Mouse (Mus musculus) kidney, embryonic 14.5 days (tissue): ENCODE measurements around the gene Zfp719. TPM values are rescaled to one million over a fixed set of nuclear protein-coding genes. Genes with fewer than 3 reads are reported as not detected.

Source experiments
- ATAC-seq: fragments of 200-750 bp; cut with Nextera tagmentation; 2 replicates; pipeline ENCODE4 v1.8.0; 2017; ENCODE audit warnings: moderate number of reproducible peaks, mild to moderate bottlenecking, moderate TSS enrichment, moderate library complexity; ENCODE audit not compliant: low FRiP score, low TSS enrichment
- H3K27ac ChIP-seq: fragments of 300-500 bp; sonication (generic); 2 replicates; pipeline ENCODE4 v1.5.1; 2014; ENCODE audit warnings: low read depth, mild to moderate bottlenecking, low read length, moderate library complexity, mixed read lengths
- H3K27me3 ChIP-seq: fragments of 300-500 bp; sonication (generic); 2 replicates; pipeline ENCODE4 v1.6.1; 2014; ENCODE audit warnings: mild to moderate bottlenecking, low read length; ENCODE audit not compliant: control insufficient read depth, insufficient read depth
- H3K36me3 ChIP-seq: fragments of 300-500 bp; sonication (generic); 2 replicates; pipeline ENCODE4 v1.6.1; 2014; ENCODE audit warnings: low read length, mixed read lengths; ENCODE audit not compliant: control insufficient read depth, insufficient read depth
- H3K4me1 ChIP-seq: fragments of 300-500 bp; sonication (generic); 2 replicates; pipeline ENCODE4 v1.6.1; 2014; ENCODE audit warnings: low read length, mixed read lengths; ENCODE audit not compliant: control insufficient read depth, insufficient read depth
- H3K4me2 ChIP-seq: fragments of 300-500 bp; sonication (generic); replicated peaks from 2 replicates; pipeline ENCODE4 v1.6.1; 2014; ENCODE audit warnings: low read depth, mild to moderate bottlenecking, low read length
- H3K4me3 ChIP-seq: fragments of 300-500 bp; sonication (generic); 2 replicates; pipeline ENCODE4 v1.5.1; 2014; ENCODE audit warnings: mild to moderate bottlenecking, low read length
- H3K9ac ChIP-seq: fragments of 300-500 bp; sonication (generic); 2 replicates; pipeline ENCODE4 v1.6.1; 2014; ENCODE audit warnings: low read depth, mild to moderate bottlenecking, low read length, moderate library complexity
- H3K9me3 ChIP-seq: fragments of 300-500 bp; sonication (generic); 2 replicates; pipeline ENCODE4 v1.6.1; 2016; ENCODE audit warnings: low read length; ENCODE audit not compliant: control insufficient read depth
- WGBS: fragments of 180-500 bp; shearing (Covaris S2); extraction: QIAGEN DNeasy Blood & Tissue Kit; methylation state at CpG from one replicate; pipeline ENCODE4 v1.1.7; 2014; 5-methylcytosine and 5-hydroxymethylcytosine counted together
- polyA plus RNA-seq: library from polyadenylated mRNA; unstranded; fragments of >200 nt; fragmentation: Nextera tagmentation; extraction: Ambion mirVana; gene quantifications from 2 replicates; pipeline ENCODE4 v1.2.1, GENCODE M21; 2014

Gene Zfp719
- polyA plus RNA-seq, 1 experiment from 2014 or later, result 14.1 TPM

DNA sequence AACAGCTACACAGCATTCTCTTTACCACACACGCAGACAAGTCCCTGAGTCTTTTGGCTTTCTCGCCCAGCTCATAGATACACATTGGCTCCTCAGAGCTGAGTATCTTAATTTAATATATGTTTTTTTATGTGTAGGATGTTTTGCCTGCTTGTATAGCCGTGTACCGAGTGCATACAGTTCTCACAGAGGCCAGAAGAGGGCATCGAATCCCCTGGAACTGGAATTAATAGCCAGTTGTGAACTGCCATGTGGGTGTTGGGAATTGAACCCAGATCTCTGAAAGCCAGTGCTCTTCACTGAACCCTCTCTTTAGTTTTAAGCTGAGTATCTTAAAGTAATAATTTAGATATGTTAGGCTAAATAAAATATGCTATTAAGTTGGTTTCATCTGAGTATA lies 5.4 kb downstream of the Zfp719 start:
- no peaks in the 10 kb centered on the region for H3K9me3 ChIP-seq
- H3K36me3 ChIP-seq, result peaks cover 58% of the 10 kb centered on the region
- H3K4me2 ChIP-seq, result no peak overlapping the region
- no peak for ATAC-seq
- no peaks in the 10 kb centered on the region for H3K27me3 ChIP-seq
- H3K27ac ChIP-seq, result no peak overlapping the region
- H3K4me3 ChIP-seq, result no peak overlapping the region
- WGBS, result 96% methylated on average over 5 of the region's 5 CpGs
- no peak overlapping the region for H3K9ac ChIP-seq
- peaks cover 6% of the 10 kb centered on the region for H3K4me1 ChIP-seq

DNA sequence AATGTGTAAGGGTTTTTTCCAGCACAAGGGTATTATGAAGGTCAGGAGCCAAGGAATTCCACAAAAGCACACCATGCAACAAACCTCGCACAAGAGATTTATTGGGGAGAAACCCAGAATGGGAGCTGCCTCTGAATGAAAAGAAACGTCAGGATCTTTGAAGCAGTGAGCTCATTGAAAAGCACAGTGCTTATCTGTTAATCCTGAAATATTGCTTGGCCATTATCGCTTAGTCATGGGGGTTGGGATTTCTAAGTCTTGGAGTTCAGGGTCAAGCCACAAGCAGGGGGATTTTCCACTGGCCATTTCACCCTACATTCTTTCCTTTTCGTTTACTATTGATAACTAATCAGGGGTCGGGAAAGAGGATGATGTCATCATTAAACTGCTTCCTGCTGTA lies 22.5 kb downstream of the Zfp719 start:
- Histone ChIP-seq H3K4me2 (no peak overlapping the region), H3K27me3 (no peaks in the 10 kb centered on the region), H3K9ac (no peak overlapping the region), H3K9me3 (no peaks in the 10 kb centered on the region), H3K4me1 (no peaks in the 10 kb centered on the region), H3K27ac (no peak overlapping the region), H3K4me3 (no peak overlapping the region), H3K36me3 (no peaks in the 10 kb centered on the region)
- ATAC-seq, result no peak
- 36% methylated on average over 5 of the region's 5 CpGs for WGBS

DNA sequence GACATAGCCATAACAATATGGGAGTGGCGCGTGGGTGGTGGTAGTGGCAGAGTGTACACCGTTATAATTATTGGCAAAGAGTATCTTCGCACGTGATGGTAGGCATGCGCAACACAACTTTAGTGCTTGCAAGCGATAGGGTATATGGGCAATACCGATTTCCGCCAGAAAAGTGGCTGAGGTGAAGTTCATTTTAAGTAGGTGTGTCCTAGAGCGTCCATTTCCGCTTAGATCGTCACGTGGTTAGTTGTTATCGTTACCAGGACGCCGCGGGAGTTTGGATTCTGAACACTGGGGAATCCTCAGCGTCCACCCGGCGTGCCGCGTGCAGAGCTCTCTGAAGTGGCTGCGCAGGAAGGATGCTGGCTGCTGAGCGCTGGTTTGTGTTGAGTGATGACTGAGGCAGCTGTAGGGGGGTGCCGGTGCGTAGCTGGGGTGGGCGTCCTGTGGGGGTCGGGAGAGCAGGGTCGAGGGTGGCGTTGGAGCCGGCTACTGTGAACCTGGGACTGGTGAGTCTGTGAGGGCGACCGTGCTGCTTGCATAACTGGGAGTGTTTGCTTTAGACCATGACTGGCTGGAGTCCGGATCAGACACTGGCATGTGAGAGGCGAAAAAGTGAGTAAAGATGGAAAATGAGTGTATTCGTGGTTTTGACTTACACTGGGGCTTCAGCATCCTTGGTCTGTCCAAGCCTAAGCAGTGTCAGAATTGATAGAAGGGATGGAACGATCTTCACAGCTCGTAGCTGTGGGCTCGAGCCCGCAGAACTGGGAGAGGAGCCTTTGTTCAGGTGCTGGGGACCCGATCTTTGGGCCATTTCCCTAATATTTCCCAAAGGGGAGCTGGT lies 27.7 kb downstream of the Zfp719 start, which contains the start of gene Zfp819:
TSS of gene Zfp819 (plus strand) at position 274 of the 847 bp plus-strand sequence.
- H3K36me3 ChIP-seq, result no peaks in the 10 kb centered on the region
- H3K27ac ChIP-seq, result no peak within 1 kb of the TSS
- H3K4me2 ChIP-seq, result peak within 1 kb of the TSS; percentile 64
- peak within 1 kb of the TSS; percentile 43 for H3K4me3 ChIP-seq
- H3K4me1 ChIP-seq, result 0 out of 2 replicates have a peak, but pooled peaks cover 6% of the 10 kb centered on the region
- WGBS, result 18% methylated on average over 41 of the region's 41 CpGs
- H3K9ac ChIP-seq, result peak within 1 kb of the TSS; percentile 38; the same call in 1 of the 2 replicates
- H3K9me3 ChIP-seq, result no peaks in the 10 kb centered on the region
- ATAC-seq, result peak; percentile 90
- no peaks in the 10 kb centered on the region for H3K27me3 ChIP-seq

DNA sequence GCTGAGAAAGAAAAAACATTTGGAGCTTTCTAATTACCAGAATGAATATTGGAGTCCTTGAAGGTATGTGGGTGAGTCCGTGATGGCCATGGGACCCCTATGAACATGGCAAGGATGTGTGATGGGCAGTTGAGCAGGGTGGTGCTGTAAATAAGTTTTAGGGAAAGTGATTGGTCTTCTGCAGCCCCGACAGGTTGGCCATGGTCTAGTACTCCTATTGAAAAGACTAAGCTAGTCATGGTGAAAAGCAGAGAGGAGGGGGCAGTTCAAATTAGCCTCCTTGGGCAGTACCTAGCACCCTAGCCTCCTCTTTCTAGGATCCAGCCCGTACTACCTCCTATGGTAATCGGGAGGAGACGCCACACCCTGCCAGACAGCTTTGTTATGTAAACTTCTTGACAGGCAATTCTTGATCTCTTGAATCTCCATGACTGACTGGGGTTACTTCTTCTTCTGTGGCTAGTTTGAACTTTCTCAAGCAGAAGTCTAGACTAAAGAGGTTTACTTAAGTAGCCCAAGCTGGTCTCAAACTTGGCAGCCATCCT lies 28.4 kb downstream of the Zfp719 start:
- Histone ChIP-seq H3K27ac (no peak overlapping the region), H3K4me2 (no peak overlapping the region; the same call in 1 of the 2 replicates), H3K36me3 (no peaks in the 10 kb centered on the region), H3K9me3 (no peaks in the 10 kb centered on the region), H3K9ac (no peak overlapping the region), H3K4me1 (0 out of 2 replicates have a peak, but pooled peaks cover 6% of the 10 kb centered on the region), H3K27me3 (no peaks in the 10 kb centered on the region), H3K4me3 (no peak overlapping the region)
- no peak for ATAC-seq
- 35% methylated on average over 5 of the region's 5 CpGs for WGBS

DNA sequence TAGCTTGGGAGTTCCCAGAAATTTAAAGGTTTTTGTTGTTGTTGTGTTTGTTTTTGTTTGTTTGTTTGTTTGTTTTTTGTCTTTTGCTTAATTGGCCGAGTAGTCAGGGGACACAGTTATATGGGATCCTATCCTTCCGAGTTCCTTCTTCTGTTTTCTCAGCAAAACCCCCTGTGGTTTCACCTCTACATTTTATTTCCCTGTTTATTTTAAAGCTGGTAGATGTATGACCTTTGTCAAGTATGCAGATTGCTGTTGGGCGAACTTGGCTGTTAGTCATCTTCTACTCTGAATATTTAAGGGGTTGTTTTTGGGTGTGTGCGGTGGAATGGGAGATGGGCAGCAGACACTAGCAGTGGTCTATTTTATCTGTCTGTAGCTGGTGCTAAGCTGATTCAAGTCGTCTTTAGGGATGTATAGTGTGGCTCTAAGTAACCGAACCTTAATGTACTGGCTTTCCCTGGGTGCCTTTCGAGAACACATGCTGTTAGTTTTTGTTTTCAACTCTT lies 29.0 kb downstream of the Zfp719 start:
- no peak for ATAC-seq
- H3K4me3 ChIP-seq, result no peak overlapping the region
- no peak overlapping the region for H3K9ac ChIP-seq
- H3K27me3 ChIP-seq, result no peaks in the 10 kb centered on the region
- no peak overlapping the region for H3K27ac ChIP-seq
- no peak overlapping the region for H3K4me2 ChIP-seq
- H3K4me1 ChIP-seq, result 0 out of 2 replicates have a peak, but pooled peaks cover 6% of the 10 kb centered on the region
- WGBS, result 72% methylated on average over 7 of the region's 7 CpGs
- no peaks in the 10 kb centered on the region for H3K9me3 ChIP-seq
- H3K36me3 ChIP-seq, result no peaks in the 10 kb centered on the region

DNA sequence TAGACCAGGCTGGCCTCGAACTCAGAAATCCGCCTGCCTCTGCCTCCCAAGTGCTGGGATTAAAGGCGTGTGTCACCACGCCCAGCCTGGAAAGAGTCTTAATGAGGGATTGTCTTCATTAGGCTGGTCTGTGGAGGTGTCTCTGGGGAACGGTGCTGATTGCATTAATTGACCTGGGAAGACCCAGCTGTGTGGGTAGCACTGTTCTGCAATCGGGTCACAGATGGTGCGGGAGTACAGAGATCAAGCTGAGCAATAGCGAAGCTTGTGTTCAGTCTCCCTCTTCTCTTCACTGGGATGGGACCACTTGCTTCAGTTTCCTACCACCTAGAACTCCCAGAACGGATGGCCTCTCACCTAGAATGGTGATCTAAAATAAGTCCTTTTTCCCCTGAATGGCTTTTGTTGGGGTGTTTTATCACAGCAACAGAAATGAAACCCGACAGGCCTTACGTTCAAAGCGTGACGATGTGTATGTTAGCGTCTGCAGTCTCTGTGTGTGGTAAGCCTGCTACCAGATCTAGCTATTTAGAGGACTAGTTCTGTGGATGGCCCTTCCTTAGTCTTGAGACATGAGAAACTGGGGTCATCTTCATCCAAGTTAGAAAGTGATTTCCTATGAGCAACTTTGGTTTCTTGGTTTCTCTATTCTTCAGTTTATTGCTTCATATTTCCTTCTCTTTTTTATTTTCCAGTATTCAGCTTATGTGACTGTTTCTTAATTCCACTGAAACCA lies 34.6 kb downstream of the Zfp719 start:
- Histone ChIP-seq H3K4me1 (no peaks in the 10 kb centered on the region), H3K36me3 (no peaks in the 10 kb centered on the region), H3K9ac (no peak overlapping the region), H3K27ac (no peak overlapping the region), H3K4me2 (no peak overlapping the region), H3K4me3 (no peak overlapping the region), H3K9me3 (no peaks in the 10 kb centered on the region), H3K27me3 (no peaks in the 10 kb centered on the region)
- ATAC-seq, result no peak
- 92% methylated on average over 14 of the region's 14 CpGs for WGBS

DNA sequence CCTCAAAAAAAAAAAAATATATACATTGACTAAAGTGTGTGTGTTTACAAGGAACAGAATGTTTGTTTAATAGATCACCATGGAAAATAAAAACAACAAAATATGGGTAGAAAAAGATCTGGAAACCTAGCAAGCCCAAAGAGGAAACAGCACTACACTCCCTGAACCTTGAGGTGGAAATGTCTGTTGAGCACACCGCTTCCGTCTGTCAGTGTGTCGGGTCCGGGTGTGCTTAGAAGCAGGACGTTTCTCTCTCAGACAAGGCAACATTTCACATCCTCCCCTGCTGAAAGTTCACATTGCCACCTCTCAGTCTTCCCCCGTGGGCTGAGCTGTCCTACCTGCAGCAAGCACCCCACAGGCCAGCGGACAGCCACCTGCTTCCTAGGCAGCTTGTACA lies 43.5 kb downstream of the Zfp719 start:
- Histone ChIP-seq H3K4me2 (no peak overlapping the region), H3K4me3 (no peak overlapping the region), H3K27ac (no peak overlapping the region), H3K27me3 (no peaks in the 10 kb centered on the region; the same call in 1 of the 2 replicates), H3K4me1 (no peaks in the 10 kb centered on the region), H3K9ac (no peak overlapping the region), H3K9me3 (no peaks in the 10 kb centered on the region), H3K36me3 (no peaks in the 10 kb centered on the region)
- WGBS, result 72% methylated on average over 7 of the region's 7 CpGs
- ATAC-seq, result no peak

DNA sequence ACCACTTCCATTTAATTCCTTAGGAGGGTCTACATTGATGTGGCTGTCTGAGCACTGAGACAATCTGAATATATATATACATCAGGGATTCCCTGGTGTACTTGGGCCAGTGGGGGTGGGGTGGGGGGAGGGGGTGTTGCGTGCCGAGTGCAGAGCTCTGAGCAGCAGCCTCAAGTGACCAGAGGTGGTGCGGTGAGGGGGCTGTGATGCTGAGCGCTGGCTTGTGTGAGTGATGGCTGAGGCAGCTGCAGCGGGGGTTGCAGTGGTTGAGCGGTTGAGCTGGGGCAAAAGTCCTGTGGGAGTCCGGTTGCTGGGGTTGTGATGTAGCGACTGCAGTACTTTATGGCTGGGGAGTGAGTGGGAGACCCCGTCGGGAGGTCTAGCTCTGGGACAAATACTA lies 44.4 kb downstream of the Zfp719 start:
- peak; percentile 52; the same call in 1 of the 2 replicates for ATAC-seq
- Histone ChIP-seq H3K27me3 (no peaks in the 10 kb centered on the region; the same call in 1 of the 2 replicates), H3K4me3 (no peak overlapping the region), H3K9me3 (no peaks in the 10 kb centered on the region), H3K4me2 (no peak overlapping the region; the same call in 1 of the 2 replicates), H3K36me3 (no peaks in the 10 kb centered on the region), H3K9ac (no peak overlapping the region), H3K27ac (no peak overlapping the region), H3K4me1 (no peaks in the 10 kb centered on the region)
- WGBS, result 7% methylated on average over 10 of the region's 10 CpGs
